Mouse (Mus musculus) 3T3-L1 (cell line): ENCODE data around the gene Prdm10.

Experiments used
- DNase-seq: peaks from one replicate; pipeline ENCODE4 v3.0.0-alpha.2; 2015; ENCODE audit warnings: low read depth, low spot score

The Prdm10 gene

DNA sequence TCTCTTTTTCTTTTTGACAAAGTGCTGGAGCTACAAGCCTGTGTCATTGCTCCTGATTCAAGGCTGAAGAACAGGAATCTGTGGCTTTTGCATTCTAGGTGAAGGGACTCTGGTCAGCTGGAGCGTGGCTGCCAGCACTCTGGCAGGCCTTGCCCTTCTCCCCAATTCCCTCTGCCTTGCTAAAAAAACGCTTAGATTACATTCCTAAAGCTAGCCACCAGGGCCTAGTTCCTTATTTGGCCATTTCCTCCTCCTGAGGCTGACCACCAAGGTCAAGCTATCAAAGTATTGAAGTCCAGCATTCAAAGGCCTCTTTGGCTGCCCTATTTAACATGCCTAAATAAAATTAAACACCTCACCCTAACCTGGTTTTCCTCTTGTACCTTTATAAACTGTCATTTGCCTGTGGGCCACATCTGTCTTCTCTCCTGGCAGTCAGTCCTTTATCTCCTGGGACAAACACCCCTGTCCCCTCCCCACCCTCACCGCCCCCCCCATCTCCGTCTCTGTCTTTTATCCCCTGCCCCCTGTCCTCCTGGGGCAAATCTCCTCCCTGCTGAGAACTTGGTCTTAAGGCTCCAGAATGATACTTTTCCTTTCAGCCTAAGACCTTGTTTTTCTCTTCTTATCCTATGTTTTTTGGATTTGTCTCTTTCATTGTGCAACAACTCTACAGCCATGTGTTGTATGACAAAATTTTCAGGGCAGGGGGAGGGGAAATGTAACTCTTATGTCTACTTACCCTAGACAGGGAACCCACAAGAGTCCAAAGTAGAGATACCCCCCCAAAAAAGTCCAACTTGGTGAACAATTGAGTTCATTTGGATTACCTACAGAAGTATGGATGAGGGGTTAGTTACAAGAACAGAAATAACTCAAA, 17.9 kb upstream of the Prdm10 start:
- peak; percentile 79 for DNase-seq

DNA sequence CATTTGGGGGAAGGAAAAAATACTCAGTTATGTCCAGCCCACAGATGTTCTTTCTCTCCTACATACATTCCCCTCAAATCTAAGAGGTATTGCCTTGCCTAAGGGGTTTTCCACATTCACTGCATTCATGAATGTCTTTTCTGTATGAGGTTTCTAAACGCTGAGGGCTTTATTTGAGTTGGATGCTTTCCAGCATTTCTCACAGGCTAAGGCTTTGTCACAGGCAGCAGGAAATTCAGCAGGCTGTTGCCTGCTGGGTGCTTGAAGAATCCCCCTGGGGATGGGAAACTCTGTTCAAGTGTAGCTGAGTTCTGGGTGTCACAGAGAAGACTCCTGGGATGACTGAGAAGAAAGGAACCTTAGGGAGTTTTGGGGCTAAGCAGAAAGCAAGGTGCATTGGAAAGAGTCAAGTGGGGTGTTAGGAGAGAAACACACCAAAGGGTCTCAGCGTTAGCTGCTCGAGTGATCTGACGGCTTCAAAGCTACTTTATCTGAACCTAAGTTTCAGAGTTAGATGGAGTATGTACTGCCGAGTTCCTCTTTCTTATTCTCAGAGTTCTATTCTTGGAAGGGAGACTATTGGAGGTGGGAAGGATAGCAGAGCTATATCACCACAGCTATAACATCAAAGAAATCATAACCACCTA, 14.2 kb upstream of the Prdm10 start:
- peak; percentile 93 for DNase-seq

DNA sequence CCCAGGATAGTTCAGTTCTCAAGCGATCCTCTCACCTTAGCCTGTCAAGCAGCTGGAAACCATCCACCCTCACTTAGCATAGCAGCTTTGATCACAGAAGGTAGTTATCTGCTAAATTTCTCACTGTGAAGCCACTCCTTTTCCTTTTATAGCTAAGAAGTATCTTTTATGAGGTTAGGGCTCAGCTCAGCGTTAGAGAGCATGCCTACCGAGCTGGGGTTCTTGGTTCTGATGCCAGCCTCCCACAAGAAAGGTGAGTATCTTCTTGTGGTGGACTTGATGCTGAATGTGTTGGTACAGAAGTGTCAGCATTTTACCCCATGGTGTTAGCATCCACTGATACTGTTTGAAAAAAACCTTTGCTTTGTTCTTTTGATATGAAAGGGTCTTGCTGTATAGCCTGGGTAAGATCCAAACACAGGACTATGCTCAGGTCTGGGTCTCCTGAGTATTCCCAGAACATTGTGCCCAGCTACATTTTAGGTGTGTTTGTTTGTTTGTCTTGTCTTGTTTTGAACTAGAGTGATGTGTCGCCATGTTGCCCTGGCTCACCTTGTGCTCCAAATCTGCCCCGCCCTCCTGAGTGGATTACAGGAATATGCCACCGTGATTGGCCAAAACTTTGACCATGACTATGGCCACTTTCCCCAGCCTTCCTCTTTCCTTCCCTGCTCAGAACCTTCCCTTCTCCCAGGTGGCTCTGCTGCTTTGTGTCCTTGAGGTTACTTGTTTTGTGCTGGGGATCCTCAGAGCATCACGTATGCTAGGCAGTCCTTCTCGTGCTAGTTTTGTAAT, 8.9 kb upstream of the Prdm10 start:
- no peak for DNase-seq

DNA sequence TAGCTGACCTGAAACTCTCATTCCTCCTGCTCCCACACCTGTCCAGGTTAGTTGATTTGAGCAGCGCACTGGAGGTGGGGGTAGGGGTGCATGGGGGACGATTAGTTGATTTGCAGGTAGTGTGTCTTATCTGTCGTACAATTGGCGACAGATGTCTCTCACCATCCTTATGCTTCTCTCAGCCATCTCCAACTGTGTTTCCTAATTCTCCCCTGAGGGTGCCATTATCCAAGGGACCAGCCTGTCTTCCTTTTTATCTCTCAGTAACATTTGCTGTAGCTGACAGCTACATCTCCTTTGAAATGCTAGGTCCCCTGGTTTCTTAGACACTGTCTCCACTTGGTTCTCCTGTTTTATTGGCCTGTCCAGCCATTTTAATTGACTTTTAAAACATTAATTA, 8.2 kb upstream of the Prdm10 start:
- no peak for DNase-seq

DNA sequence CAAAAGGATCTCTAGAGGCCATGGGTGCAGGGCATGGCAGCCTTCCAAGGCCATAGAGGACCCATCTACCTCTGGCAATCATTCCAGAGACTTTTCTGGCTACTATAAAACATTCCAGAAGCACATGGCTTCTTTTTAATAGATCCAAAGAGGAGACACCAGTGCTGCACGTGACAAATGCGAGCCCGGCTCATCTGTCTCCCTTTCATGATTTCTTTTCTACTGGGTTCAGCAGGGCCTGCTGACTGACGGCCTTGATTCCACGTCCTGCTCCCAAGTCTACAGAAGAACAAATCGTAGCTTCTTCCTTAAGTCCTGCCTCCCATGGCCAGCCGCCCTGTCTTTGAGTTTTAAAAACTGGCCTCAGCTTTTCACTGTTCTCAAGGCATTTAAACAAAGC, 1.7 kb upstream of the Prdm10 start:
- no peak for DNase-seq

DNA sequence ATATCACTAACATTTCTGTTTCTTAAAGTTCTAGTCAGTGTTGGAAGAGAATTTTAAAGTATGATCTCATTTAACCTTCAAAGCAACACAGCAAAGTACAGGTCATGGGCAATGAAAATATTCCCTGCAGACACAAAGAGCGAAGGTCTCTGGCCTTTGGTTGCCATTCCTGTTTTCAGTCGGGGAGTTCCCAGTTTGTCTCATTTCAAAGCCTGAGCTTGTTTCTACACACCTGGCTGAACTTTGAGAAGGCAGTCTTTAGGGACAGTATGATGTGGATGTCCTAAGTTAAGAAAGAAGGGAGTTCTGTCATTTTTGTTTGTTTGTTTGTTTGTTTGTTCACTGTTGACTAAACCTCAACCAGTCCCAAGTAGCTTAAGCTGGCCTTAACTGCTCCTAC, 1.0 kb upstream of the Prdm10 start:
- no peak for DNase-seq

DNA sequence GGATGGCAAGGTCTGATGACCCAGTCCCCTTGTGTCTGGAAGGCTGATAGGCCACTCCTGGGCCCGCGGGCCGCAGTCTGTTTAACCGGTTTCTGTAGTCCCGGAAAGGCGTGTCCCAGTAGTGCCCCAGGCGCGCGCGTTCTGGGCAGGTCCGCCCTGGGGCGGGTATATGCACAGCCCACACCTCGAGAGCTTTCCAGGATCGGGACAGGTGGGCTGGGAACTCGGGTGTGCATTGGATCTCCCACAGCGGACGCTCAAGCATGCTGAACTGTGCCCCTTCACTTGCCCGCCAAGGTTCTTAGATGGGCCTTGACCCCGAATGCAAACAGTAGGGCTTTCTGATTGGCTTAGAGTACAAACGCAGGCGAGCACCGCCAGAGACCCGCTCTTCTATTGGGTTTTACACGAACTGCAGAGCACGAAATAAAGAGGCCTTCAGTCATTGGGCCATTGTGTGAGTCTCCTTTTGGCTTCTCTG, 413 bp upstream of the Prdm10 start:
- DNase-seq: peak; percentile 98

DNA sequence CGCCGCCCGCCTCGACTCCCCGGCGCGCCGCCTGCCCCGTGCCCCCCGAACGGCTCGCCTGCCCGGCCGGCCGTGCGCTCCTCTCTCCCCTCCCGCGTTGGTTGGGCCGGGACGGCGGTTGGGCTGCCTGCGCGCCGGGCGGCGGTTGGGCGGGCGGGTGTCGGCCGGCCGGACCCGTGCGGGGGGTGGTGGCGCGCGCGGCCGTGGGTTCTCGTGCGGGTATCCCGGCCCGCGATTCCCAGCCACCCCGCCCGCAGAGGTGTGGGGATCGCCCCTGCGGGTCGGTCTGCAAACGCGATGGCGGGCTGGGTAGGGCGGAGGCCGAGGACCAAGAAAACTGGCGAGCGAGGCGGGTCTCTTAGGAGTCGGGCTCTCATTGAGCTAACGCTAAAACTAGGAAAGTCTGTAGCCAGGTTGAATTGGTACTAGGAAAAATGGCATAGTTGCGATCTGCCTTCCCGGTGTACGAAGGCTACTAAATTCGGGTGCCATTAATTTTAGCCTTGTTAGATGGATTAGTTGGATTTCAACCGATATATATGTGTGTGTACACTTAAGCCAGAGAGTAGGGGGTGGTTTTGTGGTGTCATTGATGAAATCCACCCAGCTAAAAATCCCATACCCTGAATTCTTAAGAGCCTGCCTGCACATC, 799 bp downstream of the Prdm10 start:
- DNase-seq: peak; percentile 58

DNA sequence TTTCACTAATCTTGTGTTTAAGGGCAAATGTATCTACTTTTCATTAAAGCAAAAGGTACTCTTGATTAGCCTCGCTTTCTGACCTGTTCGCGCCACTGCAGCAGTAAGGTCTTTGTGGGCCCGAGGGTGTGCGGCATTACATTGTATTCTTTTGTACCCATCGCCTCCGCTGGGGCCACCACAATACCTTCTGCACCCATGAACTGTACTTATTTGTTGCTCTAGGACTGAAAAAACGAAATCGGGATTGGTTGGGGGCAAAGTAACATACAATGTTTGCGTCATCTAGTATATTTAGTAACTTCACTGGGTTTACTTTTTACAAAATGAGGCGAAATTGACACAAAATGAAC, 1.3 kb downstream of the Prdm10 start:
- DNase-seq: peak; percentile 41

DNA sequence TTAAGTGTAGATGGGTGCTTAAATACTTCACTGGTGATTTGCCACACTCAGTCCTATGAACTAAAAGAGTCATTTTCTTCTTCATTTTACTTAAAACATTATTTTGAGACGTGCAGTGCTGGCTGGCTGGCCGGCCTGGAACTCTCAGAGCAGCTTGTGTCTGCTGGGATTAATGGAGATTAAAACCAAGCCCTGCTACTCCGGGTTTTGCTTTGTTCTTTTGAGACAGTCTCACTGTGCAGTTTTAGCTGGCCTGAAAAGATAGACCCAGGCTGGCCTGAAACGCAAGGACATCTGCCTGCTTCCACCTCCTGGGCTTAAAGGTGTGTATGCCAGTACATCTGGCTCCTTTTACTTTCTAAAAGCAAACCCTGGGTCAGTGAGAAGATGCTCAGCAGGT, 2.2 kb downstream of the Prdm10 start:
- no peak for DNase-seq

DNA sequence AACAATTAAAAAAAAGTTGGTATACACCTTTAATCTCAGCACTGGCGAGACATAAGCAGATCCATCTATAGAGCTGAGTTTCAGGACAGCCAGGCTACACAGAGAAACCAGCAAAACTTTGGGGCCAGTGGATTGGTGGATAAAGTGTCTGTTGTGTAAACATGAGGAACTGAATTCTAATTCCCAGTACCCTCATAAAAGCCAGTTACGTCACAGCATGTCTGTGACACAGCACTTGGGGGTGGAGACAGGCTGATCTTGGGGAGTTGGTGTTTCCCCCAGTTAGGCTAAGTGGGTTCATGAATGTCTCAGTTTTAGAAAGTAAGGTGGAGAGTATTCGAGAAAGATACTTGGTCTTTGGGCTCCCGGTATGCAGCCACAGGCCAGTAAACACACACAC, 2.7 kb downstream of the Prdm10 start:
- DNase-seq: no peak

DNA sequence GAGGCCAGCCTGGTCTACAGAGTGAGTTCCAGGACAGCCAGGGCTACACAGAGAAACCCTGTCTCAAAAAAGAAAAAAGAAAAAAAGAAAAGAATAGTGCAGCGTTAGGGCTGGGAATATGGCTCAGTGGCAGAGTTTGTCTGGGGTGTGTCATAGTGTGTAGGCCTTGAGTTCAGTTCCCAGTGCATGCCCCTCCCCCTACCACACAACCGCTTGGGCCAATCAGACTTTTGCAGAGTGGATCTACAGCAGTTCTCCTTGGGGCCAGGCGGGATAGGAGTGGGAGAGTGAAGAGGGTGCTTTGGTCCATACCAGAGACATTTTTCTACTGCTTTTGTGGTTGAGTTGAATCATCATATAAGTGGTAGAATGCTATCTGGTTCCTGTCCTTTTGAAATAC, 3.6 kb downstream of the Prdm10 start:
- peak; percentile 35 for DNase-seq

DNA sequence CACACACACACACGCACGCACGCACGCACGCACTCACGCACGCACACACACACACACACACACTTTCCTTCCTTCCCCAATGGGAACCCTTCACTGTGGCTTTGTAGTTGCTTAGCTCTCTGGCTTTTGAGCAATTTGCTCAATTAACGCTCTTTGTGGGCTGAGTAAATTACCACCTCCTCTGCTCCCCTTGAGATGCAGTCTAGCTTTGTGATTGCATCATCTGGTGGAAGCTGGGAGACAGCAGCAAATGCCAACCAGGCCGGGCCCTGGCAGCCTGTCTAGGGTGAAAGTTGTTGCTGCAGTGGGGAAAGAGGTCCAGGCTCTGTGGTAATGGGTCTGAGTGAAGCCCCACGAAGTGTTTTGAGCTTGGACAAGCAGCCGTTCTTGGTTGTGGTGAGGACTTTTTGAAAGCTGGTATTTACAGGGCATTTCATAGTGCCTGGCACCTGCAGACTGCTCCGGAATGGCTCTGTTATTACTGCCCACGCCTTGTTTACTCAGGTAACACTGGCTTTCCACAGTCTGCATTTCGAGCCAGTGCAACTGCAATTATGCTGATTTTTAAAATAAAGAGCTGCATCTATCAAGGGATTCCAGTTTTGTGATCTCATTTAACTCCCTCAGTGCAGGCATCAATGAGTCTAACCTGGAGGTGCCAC, 10.0 kb downstream of the Prdm10 start:
- DNase-seq: no peak

DNA sequence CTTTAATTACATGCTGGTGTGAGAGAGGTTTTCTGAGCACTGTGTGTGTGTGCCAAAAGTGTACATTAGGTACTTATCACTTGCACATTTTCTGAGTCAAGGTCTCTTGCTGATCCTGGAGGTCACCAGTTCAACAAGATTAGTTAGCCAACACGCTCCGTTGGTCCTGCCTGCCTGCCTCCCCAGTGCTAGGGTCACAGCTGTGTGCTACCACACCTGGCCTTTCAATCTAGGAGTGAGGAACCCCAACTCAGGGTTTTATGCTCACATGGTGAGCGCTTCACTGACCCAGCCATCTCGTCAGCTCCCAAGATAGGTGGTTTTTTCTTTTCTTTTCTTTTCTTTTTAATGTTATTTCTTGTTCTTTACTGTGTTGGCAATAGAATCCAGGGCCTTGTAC, 11.6 kb downstream of the Prdm10 start:
- no peak for DNase-seq

DNA sequence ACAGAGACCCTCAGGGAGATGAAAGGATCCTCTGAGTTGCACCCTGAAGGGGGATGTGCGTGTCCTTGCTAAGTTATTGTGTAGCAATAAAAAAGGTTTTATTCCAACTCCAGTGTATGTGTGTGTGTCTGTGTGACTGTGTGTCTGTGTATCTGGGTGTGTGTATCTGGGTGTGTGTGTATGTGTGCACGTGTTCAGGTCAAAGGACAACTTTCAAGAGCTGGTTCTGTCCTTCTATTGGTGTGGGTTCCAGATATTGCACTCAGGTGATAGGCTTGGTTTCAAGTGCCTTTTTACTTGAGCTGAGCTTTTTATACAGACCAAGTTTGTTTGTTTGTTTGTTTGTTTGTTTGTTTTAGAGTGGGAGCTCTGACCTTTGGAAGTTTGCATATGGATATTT, 12.9 kb downstream of the Prdm10 start:
- no peak for DNase-seq

DNA sequence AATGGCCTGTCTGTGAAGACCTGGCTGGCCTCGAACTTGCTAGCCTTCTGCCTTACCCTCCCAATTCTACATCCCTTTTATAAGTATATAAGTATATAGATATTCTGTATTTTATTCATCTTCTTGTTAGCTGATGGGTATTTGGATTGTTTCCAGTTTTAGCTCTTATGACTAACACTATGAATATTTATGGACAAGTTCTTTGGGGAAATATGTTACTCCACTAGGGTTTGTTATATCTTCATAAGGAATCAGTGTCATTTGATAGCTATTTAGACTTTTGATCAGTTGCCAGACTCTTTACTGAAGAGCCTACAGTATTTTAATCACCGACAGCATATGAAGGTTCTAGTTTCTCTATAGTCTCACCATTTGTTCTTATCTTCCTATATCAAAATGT, 15.0 kb downstream of the Prdm10 start:
- DNase-seq: peak; percentile 80

DNA sequence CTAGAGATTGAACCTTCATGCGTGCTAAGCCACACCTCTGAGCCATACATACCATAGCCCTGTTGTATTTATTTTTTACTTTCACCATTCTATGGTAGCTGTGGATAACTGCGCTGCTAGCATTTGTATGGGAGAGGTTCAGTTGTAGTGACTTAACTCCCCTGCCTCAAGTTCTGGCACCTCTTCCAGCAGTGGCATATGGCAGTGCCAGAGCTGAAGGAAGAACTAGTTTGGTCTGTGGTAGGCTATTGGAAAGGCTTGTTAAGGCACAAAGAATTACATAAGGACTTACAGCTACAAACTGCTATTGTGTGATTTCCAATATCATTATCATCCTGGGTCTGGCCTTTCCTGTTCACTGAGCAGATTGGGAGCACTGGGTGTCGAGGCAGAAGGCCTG, 16.0 kb downstream of the Prdm10 start:
- no peak for DNase-seq

DNA sequence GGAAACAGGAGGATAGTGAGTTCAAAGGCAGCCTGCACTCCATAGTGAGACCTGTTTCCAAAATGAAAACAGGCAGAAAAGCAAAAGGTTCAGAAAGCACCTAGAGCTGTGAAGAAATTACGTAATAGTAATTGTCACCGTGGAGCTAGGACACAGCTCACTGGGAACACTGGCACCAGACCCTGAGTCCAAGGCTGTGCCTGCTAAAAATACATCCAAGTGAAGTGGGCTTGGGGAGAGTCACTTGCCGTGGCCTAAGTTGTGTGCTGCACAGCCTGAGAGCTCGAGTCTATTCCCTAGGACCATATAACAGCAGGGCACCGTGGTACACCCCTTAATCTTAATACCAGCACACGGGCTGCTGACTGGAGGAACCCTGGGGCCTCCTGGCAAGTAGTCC, 18.4 kb downstream of the Prdm10 start:
- DNase-seq: no peak

DNA sequence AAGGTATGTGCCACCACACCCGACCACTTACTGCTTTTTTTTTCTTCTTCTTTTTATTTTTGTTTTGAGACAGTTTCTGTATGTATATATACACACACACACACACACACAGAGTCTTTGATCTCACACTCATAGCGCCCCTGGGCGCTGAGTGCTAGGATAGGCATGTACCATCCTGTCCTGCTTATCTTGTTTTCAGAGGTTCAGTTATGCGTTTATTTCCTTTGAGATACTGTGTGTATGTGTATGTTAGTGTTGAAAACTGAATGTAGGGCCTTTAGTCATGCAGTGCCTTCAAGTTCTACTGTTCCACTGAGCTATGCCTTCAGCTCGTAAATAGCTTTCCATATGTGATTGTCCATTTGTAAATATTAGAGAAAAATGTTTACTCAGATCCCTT, 20.2 kb downstream of the Prdm10 start:
- no peak for DNase-seq

DNA sequence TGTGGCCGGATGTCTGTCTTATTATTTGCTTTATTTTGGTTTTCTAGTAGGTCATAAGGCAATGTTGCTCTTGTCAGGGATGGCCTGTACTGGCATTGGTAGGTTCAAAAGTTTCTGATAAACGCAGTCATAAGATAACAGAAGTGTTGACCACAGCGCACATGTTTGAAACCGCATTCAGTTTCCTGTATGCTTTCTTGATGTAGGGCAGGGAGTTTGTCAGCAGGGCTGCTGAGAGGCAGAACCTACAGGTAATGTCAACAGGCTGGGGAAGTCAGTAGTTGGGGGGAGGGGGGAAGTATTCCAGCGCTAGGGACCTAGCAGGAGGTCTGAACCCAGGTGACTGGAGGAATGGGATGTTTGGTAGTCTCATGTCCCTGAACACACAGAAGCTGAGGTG, 20.8 kb downstream of the Prdm10 start:
- no peak for DNase-seq

DNA sequence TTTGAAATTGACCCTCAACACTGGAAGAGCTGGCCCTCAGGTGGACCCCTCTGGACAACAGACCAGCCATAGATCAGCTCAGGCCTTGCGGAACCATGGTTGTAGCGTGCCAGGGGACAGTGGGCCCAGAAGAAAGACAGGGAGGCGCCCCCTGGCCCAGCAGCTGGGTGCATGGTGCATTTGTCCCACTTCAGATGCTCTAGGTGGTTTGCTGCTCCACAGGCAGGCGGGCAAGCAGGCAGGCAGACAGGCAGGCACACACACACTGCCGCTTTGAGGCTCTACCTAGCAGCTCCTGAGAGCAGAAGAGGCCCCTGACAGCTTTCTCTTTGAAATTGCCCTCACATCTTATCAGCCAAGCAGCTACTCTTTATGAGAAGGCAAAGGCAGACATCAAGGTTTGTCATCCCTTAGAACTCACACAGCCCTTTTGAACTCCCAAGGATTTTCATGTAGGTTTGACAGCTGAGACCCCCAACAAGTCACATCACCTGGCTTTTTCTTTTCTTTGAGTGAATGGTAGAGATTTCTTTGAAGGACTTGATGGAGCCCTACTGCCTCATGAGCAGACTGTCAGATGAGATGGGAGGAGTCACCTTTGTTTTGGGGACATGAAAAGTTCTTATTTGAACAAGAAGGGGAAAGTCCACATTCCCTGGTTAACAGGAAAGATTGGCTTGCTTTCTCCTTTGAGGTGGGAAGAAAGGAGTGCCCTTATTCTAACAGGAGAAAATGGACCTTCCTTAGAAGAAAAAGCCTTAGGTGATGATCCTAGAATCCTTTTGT, 21.4 kb downstream of the Prdm10 start:
- DNase-seq: no peak
